Mouse (Mus musculus) CH12.LX (cell line): Measurements from ENCODE around the gene Vkorc1l1. TPM values are rescaled to one million over a fixed set of nuclear protein-coding genes. Genes with fewer than 3 reads are reported as not detected.

Experiments used
- DNase-seq: peaks from one replicate; pipeline ENCODE4 v3.0.0-alpha.2; 2013; ENCODE audit errors: extremely low read depth
- H3K27ac ChIP-seq: 2 replicates; pipeline ENCODE4 v1.5.1; 2012; ENCODE audit warnings: low read depth, mild to moderate bottlenecking, control low read depth, moderate library complexity; ENCODE audit not compliant: insufficient read depth
- H3K27me3 ChIP-seq: replicated peaks from 2 replicates; pipeline ENCODE3; 2012; ENCODE audit warnings: inconsistent platforms
- H3K36me3 ChIP-seq, 2 experiments: replicated peaks in 1 of 2; 2 replicates each; pipeline versions ENCODE3 to v1.6.1; 2012; ENCODE audit warnings: inconsistent platforms in 1 of 2, low read length in 1 of 2, mild to moderate bottlenecking in 1 of 2, mixed read lengths in 1 of 2, moderate library complexity in 1 of 2; ENCODE audit not compliant: control insufficient read depth in 1 of 2, insufficient read depth in 1 of 2
- H3K4me1 ChIP-seq, 2 experiments: 2 replicates each; pipeline ENCODE4 v1.6.1; 2012; ENCODE audit warnings: inconsistent platforms in 1 of 2, moderate library complexity in 1 of 2; ENCODE audit not compliant: insufficient read depth in 2 of 2, control insufficient read depth in 1 of 2
- H3K4me2 ChIP-seq: 2 replicates; pipeline ENCODE4 v1.6.1; 2012; ENCODE audit warnings: low read depth, mild to moderate bottlenecking, control low read depth; ENCODE audit not compliant: poor library complexity, insufficient read depth, severe bottlenecking
- H3K4me3 ChIP-seq, 3 experiments: fragments of 150-350 bp in 1 of 3; sonication (generic) in 1 of 3; replicated peaks in 1 of 3; 2 replicates each; pipeline versions ENCODE3 to v1.5.1; 2011 to 2012; ENCODE audit warnings: low read depth in 2 of 3, low read length in 2 of 3, mild to moderate bottlenecking in 2 of 3, moderate library complexity in 2 of 3, control low read depth in 1 of 3, improper control_type of control experiment in 1 of 3, inconsistent platforms in 1 of 3, mixed read lengths in 1 of 3; ENCODE audit not compliant: poor library complexity in 1 of 3
- H3K79me2 ChIP-seq: replicated peaks from 2 replicates; pipeline ENCODE4 v1.6.1; 2012; ENCODE audit warnings: mild to moderate bottlenecking, moderate library complexity; ENCODE audit not compliant: control insufficient read depth, poor library complexity, insufficient read depth, severe bottlenecking; ENCODE audit errors: extremely low read depth
- H3K9ac ChIP-seq: 2 replicates; pipeline ENCODE4 v1.6.1; 2012; ENCODE audit warnings: low read depth, mild to moderate bottlenecking, control low read depth, moderate library complexity; ENCODE audit not compliant: insufficient read depth
- H3K9me3 ChIP-seq: replicated peaks from 2 replicates; pipeline ENCODE3; 2012; ENCODE audit warnings: low read length, inconsistent platforms, mixed read lengths
- BHLHE40 ChIP-seq: IDR thresholded peaks from 2 replicates; pipeline ENCODE4 v1.6.1; 2011; ENCODE audit warnings: mild to moderate bottlenecking, low read depth, low read length, improper control_type of control experiment
- CHD1 ChIP-seq: IDR thresholded peaks from 2 replicates; pipeline ENCODE4 v1.6.1; 2012; ENCODE audit warnings: low read depth, low read length, improper control_type of control experiment, inconsistent platforms
- CHD2 ChIP-seq: IDR thresholded peaks from 2 replicates; pipeline ENCODE4 v1.6.1; 2011; ENCODE audit warnings: low read length, improper control_type of control experiment
- CTCF ChIP-seq, 2 experiments: IDR thresholded peaks in 1 of 2; conservative IDR thresholded peaks in 1 of 2; 2 replicates each; pipeline ENCODE4 v1.5.1; 2011 to 2012; ENCODE audit warnings: low read depth in 2 of 2, low read length in 2 of 2, improper control_type of control experiment in 1 of 2, inconsistent platforms in 1 of 2, mild to moderate bottlenecking in 1 of 2, moderate library complexity in 1 of 2
- E2F4 ChIP-seq: IDR thresholded peaks from 2 replicates; pipeline ENCODE4 v1.6.1; 2011; ENCODE audit warnings: low read depth, low read length, improper control_type of control experiment; ENCODE audit not compliant: insufficient replicate concordance
- ELF1 ChIP-seq: IDR thresholded peaks from 2 replicates; pipeline ENCODE4 v1.6.1; 2014; ENCODE audit warnings: low read depth, mild to moderate bottlenecking, inconsistent platforms, low read length, improper control_type of control experiment
- ETS1 ChIP-seq: conservative IDR thresholded peaks from 2 replicates; pipeline ENCODE4 v1.6.1; 2012; ENCODE audit warnings: low read depth, mild to moderate bottlenecking, inconsistent platforms, low read length, improper control_type of control experiment, moderate library complexity
- GABPA ChIP-seq: IDR thresholded peaks from 2 replicates; pipeline ENCODE4 v1.6.1; 2012; ENCODE audit warnings: low read depth, low read length, improper control_type of control experiment, inconsistent platforms; ENCODE audit not compliant: insufficient replicate concordance
- HCFC1 ChIP-seq: IDR thresholded peaks from 2 replicates; pipeline ENCODE4 v1.6.1; 2012; ENCODE audit warnings: low read depth, mild to moderate bottlenecking, inconsistent platforms, low read length, improper control_type of control experiment
- JUN ChIP-seq: IDR thresholded peaks from 2 replicates; pipeline ENCODE4 v1.6.1; 2011; ENCODE audit warnings: low read depth, mild to moderate bottlenecking, low read length, improper control_type of control experiment, moderate library complexity; ENCODE audit not compliant: insufficient read depth
- JUND ChIP-seq: conservative IDR thresholded peaks from 2 replicates; pipeline ENCODE4 v1.6.1; 2011; ENCODE audit warnings: low read depth, low read length, improper control_type of control experiment
- MAFK ChIP-seq: IDR thresholded peaks from 2 replicates; pipeline ENCODE4 v1.6.1; 2011; ENCODE audit warnings: low read length, improper control_type of control experiment; ENCODE audit not compliant: insufficient replicate concordance
- MAZ ChIP-seq: IDR thresholded peaks from 2 replicates; pipeline ENCODE4 v1.6.1; 2012; ENCODE audit warnings: low read depth, mild to moderate bottlenecking, inconsistent platforms, low read length, improper control_type of control experiment, moderate library complexity
- MYC ChIP-seq: IDR thresholded peaks from 2 replicates; pipeline ENCODE4 v1.6.1; 2011; ENCODE audit warnings: low read depth, mild to moderate bottlenecking, improper control_type of control experiment, low read length
- NRF1 ChIP-seq: IDR thresholded peaks from 2 replicates; pipeline ENCODE4 v1.6.1; 2014; ENCODE audit warnings: low read depth, mild to moderate bottlenecking, inconsistent platforms, low read length, improper control_type of control experiment, moderate library complexity
- POLR2A ChIP-seq: IDR thresholded peaks from 2 replicates; pipeline ENCODE4 v1.6.1; 2011; ENCODE audit warnings: low read depth, mild to moderate bottlenecking, improper control_type of control experiment, low read length
- RAD21 ChIP-seq: IDR thresholded peaks from 2 replicates; pipeline ENCODE4 v1.6.1; 2011; ENCODE audit warnings: low read depth, mild to moderate bottlenecking, low read length, improper control_type of control experiment, moderate library complexity
- SIN3A ChIP-seq: IDR thresholded peaks from 2 replicates; pipeline ENCODE4 v1.6.1; 2012; ENCODE audit warnings: low read length, improper control_type of control experiment, inconsistent platforms
- TCF12 ChIP-seq: IDR thresholded peaks from 2 replicates; pipeline ENCODE4 v1.6.1; 2014; ENCODE audit warnings: low read depth, mild to moderate bottlenecking, inconsistent platforms, low read length, improper control_type of control experiment
- UBTF ChIP-seq: IDR thresholded peaks from 2 replicates; pipeline ENCODE4 v1.6.1; 2012; ENCODE audit warnings: low read depth, mild to moderate bottlenecking, inconsistent platforms, low read length, improper control_type of control experiment, moderate library complexity
- USF2 ChIP-seq: conservative IDR thresholded peaks from 2 replicates; pipeline ENCODE4 v1.6.1; 2011; ENCODE audit warnings: low read depth, low read length, improper control_type of control experiment
- ZC3H11A ChIP-seq: IDR thresholded peaks from 2 replicates; pipeline ENCODE4 v1.6.1; 2012; ENCODE audit warnings: low read depth, mild to moderate bottlenecking, inconsistent platforms, low read length, improper control_type of control experiment
- ZKSCAN1 ChIP-seq: IDR thresholded peaks from 2 replicates; pipeline ENCODE4 v1.6.1; 2012; ENCODE audit warnings: low read depth, inconsistent platforms, low read length, improper control_type of control experiment, borderline replicate concordance
- dilution Hi-C: fragments of 300-500 bp; cut with MboI; formaldehyde crosslinking; loops from 2 replicates; pipeline ENCODE4 v1.14.3; 2020; ENCODE audit warnings: low sequenced_read_pairs; ENCODE audit not compliant: extremely low pct_unique_long_range_greater_than_20kb, extremely low pct_ligation_motif_present
- in situ Hi-C: fragments of 300-500 bp; cut with MboI; formaldehyde crosslinking; loops from 3 replicates; pipeline ENCODE4 v1.14.3; 2019; ENCODE audit warnings: low sequenced_read_pairs, low pct_ligation_motif_present, low pct_unique_long_range_greater_than_20kb, mixed read lengths
- polyA plus RNA-seq: library from polyadenylated mRNA; unstranded; fragments of >175 nt; gene quantifications from 2 replicates; pipeline ENCODE4 v1.2.1, GENCODE M21; 2012; ENCODE audit warnings: low read depth; ENCODE audit not compliant: insufficient read length
- total RNA-seq, 2 experiments: library from RNA; depleted of rRNA; stranded (reverse); fragments of 300-350 nt in 1 of 2; fragments of >200 nt in 1 of 2; gene quantifications; 2 replicates each; pipeline ENCODE4 v1.2.3; 2012 to 2014

The Vkorc1l1 gene
- total and polyA plus RNA-seq, 3 experiments = 8.7 to 33.1 (median 31.4) TPM

DNA sequence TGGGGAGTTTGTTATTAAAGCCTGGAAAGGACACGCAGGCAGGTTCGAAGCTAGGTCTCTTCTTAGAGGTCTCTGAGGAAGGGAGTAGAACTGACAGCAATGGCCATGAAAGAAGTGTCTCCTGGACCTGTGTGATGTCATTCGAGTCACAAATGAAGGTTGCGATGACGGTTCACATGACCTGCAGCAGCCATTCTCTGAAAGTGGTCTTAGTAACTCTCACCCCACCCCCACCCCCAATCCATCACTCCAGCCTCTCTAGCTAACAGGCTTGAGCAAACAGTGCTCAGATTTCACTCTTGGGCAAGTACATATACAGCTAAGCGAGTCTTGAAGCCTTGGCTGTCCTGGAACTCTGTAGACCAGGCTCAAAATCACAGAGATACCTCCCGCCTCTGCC is 61.5 kb downstream of the Vkorc1l1 start:
- DNase-seq = peak; percentile 61
- in situ Hi-C loops (no loop called here), dilution Hi-C loops (no loop called here)
- peak overlapping the region in 2 of 3 experiments; percentile 83 to 86 for H3K4me3 ChIP-seq
- H3K4me1 ChIP-seq = peaks cover 12 to 40% of the 10 kb centered on the region in 2 experiments
- H3K27me3 ChIP-seq = no peaks in the 10 kb centered on the region
- H3K9ac ChIP-seq = no peak overlapping the region
- H3K27ac ChIP-seq = peak overlapping the region; percentile 68
- H3K79me2 ChIP-seq = peaks cover 15% of the 10 kb centered on the region
- TF ChIP-seq MAZ = no peak
- no peak for TF ChIP-seq GABPA
- no peak for TF ChIP-seq JUND
- 0 out of 2 replicates have a peak, but pooled peaks have one; percentile 36 for TF ChIP-seq CHD2
- no peak for TF ChIP-seq UBTF
- TF ChIP-seq POLR2A = no peak
- TF ChIP-seq TCF12 = no peak
- TF ChIP-seq JUN = no peak
- H3K36me3 ChIP-seq = peaks cover 10 to 28% of the 10 kb centered on the region in 2 experiments
- H3K9me3 ChIP-seq = peaks cover 14% of the 10 kb centered on the region
- H3K4me2 ChIP-seq = peak overlapping the region; percentile 41

DNA sequence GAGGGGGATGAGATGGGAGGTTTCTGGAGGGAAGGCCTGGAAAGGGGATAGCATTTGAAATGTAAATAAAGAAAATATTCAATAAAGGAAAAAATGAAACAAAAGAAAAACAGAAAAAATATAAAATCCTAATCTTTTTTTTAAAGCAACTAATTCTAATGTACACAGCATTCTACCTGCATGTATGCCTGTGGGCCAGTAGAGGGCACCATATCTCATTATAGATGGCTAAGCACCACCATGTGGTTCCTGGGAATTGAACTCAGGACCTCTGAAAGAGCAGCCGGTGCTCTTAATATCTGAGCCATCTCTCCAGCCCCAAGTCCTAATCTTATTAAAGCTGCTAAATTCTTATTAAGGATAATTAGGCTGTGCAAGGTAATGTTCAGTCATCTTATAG is 65.6 kb downstream of the Vkorc1l1 start:
- H3K27ac ChIP-seq = no peak overlapping the region
- no peaks in the 10 kb centered on the region for H3K27me3 ChIP-seq
- H3K4me2 ChIP-seq = no peak overlapping the region
- 0 out of 2 replicates have a peak, but pooled peaks have one; percentile 67 for TF ChIP-seq MYC
- no peak for TF ChIP-seq E2F4
- no peak for TF ChIP-seq BHLHE40
- peak; percentile 17 for TF ChIP-seq RAD21
- no peak for TF ChIP-seq ELF1
- TF ChIP-seq ZC3H11A = no peak
- TF ChIP-seq POLR2A = no peak
- TF ChIP-seq HCFC1 = no peak
- no peak for TF ChIP-seq SIN3A
- no peak for TF ChIP-seq TCF12
- TF ChIP-seq ETS1 = no peak
- peak; percentile 23 to 62; a peak in 2 of 4 replicates for TF ChIP-seq CTCF (conservative IDR thresholded peaks at IDR 0.05 in 1 of 2, IDR thresholded peaks at IDR 0.05 in 1 of 2; ENCODE audit: low read depth in 2 of 2, low read length in 2 of 2)
- TF ChIP-seq ZKSCAN1 = no peak
- TF ChIP-seq MAFK = no peak
- TF ChIP-seq NRF1 = no peak
- TF ChIP-seq USF2 = no peak
- TF ChIP-seq MAZ = no peak
- no peak for TF ChIP-seq CHD1
- peaks cover 38% of the 10 kb centered on the region for H3K9me3 ChIP-seq
- H3K4me3 ChIP-seq = no peak overlapping the region
- no peak overlapping the region for H3K9ac ChIP-seq
- no peak for DNase-seq
- peaks cover 0 to 11% of the 10 kb centered on the region in 2 experiments; a peak in 2 of 4 replicates for H3K4me1 ChIP-seq
- in situ Hi-C loops (no loop called here), dilution Hi-C loops (no loop called here)
- H3K79me2 ChIP-seq = no peaks in the 10 kb centered on the region
- H3K36me3 ChIP-seq = peaks cover 13 to 28% of the 10 kb centered on the region in 2 experiments
